Mouse (Mus musculus): ENCODE data around the gene Rita1.

DNA sequence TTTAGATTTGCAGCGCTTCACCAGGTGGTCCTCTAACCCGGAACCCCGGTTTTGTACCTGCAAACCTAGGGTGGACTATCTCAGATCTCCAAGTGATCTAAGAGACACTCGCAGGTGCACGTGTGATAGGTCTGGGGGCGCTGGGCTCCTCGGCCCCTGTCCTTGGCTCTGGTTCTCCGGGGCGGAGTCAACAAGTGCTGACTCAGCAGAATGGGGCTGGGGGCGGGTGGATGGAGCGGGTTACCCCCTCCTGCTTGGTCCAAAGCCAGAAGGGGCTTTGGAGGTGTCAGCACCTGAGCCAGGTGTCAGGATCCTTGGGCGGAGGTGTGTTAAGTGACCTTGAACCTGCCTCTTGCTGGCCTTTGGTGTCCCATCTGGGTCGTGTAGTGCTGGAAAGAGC is 37.5 kb upstream of the Rita1 start:
- no peak for TF ChIP-seq CTCF (IDR thresholded peaks at IDR 0.05; ENCODE audit: low read depth)
- no peak for TF ChIP-seq EP300 (IDR thresholded peaks at IDR 0.05; ENCODE audit: low read depth)
